Mouse (Mus musculus): ENCODE data around the gene Prss12.

Gene Prss12

DNA sequence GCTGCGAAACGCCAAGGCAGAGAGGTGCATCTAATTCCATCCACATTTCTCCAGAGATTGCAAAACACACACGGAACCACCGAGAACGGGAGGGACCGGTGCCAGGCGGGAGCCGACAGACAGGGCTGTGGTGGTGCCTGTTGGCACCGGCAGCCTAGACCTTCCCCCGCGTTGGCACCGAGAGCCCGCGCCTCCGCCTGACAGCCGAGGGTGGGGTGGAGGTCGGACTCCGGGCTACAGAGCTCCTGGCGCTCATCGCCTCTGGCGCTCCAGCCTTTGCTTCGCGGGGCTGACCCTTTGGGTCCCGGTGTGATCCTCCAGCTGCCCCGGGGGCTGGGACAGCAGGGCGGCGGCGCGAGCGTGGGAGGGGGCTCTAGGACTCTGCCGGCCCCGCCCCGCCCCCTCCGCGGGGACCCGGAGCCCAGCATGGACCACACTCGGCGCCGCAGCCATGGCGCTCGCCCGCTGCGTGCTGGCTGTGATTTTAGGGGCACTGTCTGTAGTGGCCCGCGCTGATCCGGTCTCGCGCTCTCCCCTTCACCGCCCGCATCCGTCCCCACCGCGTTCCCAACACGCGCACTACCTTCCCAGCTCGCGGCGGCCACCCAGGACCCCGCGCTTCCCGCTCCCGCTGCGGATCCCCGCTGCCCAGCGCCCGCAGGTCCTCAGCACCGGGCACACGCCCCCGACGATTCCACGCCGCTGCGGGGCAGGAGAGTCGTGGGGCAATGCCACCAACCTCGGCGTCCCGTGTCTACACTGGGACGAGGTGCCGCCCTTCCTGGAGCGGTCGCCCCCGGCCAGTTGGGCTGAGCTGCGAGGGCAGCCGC, at the start of gene Prss12:
Prss12 (plus strand) TSS at position 206 of the 830 bp plus-strand sequence.
- DNase-seq (ENCODE audit: low spot score in 2 of 2): peak in 1 of 2 experiments; percentile 13

DNA sequence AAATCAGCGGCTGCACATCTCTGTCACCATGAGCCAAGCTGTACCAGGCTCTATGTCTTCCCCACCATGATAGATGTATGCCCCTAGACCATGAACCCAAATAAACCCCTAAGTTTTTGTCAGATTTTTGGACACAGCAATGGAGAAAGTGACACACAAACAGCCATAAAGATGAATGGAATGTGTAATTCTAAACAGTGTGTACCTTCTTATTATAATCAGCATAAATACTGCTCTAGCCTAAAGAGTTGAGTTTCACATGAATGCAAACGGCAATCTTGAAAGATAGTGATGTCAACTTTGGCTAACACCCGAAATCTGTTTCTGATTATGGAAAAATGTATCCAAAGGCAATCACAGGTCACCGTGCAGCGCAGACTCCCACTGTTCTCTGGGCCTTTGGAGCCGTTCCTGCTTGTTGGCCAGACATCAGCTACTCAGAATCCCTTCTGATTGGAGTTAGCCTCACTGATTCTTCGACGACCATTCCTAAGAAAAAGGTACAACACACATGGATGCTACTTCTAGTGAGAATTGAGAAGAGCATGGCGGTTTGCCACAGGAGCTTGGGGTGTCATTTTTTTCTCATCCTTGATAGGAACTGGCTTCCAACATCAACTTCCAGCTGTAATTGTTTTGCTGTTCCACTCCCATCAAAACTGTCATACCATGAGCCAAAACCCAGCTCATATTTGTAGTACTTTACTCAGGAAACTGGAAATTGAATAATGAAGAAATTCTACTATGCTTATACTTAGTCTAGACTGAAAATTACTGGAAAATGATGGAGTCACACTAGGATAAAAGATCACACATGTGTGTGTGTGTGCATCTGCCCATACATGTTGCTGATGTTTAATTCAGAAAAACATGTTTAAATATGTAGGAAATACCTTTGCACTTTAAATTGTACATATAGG, 48.9 kb upstream of the Prss12 start:
- no peak for DNase-seq (ENCODE audit: low spot score in 2 of 2)

DNA sequence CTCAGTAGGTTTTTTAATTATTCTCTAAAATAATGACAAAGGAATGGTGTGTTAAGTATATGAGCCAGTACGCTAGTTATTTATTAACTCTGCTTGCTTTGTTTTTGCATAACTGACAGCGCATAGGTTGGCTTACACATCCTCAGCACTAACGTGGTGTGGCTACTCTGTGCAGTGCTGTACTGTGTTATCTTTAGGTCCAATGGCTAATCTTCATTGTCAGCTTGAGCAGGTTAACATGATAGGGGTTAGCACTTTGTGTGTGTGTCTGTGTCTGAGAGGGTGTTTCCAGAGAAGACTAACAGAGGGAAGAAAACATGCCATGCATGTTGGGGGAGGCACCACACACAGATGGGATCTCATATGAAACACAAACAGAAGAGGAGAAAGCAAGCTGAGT, 41.8 kb upstream of the Prss12 start:
- no peak for DNase-seq (ENCODE audit: low spot score in 2 of 2)

DNA sequence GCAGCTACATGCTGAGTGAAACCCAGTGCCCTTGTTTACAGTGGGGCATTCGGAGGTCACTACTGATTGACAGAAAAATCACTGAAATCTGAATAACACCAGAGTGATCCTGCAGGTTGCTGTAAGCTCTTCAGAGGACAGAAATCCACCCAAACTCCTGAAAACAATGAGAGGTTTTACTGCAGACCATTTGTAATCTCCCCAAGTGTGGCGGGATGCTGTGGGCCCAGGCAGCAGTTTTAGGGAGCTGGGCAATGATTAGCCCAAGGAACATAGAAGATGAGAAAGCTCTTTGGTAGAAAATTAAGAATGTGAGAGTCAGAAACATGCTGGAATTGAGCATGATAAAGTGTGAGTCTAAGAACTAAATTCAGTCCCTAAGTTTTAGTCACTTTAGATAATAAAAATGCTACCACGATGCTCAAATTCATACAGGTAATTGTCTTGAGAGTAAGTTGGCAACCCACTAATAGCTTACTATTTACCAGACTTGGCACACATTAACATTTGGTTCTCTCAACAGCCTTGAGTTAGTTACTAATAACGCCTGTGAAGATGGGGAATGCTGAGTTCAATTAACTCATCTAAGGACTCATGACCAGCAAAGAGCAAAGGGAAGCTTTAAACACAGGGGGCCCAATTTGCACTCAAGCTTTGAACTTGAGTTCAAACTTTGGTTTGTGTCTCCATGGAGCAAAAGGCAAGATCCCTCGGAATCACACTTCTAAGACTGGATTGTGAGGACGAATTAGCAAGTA, 34.7 kb upstream of the Prss12 start:
- no peak for DNase-seq (ENCODE audit: low spot score in 2 of 2)

DNA sequence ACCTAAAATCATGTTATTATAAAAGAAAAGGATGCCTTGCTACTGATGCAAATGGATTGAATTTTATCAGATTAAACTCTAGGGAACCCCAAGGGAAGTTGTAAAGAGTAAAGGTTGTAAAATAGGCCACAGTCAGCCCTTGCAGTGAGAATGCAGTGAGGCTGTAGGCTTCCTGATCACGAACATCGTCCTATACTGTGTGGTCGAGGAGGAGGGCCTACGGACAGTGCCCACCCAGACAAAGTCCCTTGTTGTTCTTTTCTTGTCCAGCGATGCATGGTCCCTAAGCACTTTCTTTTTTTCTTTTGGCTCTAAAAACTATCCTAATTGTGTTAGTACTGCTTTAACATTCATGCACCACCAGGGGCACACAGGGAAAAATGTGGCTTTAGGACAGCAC, 33.5 kb upstream of the Prss12 start:
- no peak for DNase-seq (ENCODE audit: low spot score in 2 of 2)

DNA sequence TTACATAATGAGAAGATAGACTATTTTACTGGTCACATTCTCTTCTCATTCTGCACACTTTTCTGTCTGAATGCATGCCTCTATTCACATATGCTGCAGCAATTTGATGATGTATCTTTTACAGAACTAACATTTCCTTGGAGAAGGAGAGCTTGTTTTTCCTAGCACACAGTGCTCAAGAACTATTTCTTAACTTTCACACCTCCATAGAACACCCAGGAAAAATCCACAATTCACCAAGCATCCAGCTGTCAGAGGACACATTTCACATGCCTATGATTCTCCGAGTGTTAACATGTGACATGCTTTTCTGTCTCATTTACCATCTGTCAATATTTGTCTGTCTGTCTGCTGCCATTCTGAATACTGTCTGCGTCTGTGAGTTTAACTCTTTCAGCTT, 21.1 kb upstream of the Prss12 start:
- no peak for DNase-seq (ENCODE audit: low spot score in 2 of 2)

DNA sequence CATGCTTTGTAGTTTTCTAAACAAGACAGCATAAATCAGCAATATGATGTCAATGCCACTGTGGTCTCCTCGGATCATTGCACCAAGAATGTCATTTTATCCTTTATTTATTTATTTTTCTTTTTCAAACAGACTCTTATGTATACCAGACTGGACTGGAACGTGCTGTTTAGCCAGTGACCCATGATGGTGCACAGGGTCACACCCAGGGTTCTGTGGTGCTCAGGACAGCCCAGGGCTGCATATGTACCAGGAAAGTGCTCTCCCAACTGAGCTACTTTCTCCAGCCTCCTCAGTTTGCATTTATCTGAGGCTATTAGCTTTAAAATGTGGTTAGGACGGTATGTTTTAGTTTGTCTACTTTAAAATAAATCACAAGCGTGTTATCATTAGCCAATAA, 18.7 kb upstream of the Prss12 start:
- DNase-seq (ENCODE audit: low spot score in 2 of 2): no peak

DNA sequence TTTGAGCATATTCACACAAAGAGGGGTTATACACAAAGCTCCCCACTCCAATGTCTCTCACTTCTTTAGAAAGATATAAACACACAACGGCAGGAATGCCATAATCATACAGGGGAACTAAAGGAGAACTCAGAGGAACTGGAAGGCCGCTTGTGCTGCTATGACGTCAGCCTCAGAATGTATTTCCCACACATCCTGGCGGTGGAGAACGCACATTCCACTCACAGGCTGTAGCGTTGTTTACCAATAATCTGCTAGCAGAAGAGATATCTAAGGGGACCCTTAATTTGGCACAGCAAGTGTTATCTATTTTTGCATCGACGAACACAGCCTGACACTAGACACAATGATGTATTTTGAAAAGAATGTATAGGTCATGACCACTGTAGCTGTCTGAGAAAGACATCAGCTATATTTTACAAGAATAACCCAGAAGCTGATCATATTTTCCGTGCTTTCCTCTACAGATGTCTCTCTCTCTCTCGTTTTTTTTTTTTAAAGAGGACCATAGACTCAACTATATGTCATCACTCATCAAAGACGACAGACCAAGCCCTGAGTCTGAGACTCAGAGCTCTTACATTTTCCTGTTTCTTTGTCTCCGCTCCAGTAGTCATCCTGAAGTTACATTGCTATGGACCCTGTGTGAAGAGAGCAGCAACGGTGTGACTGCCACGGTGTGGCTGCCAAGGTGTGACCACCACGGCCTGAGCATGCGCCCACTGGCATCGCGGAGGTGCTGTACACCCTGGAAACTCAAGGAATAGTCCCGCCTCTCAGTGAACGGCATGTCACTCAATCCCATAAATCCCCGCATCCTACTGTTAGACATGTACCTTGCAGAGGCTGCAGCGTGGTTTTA, 16.9 kb upstream of the Prss12 start:
- no peak for DNase-seq (ENCODE audit: low spot score in 2 of 2)

DNA sequence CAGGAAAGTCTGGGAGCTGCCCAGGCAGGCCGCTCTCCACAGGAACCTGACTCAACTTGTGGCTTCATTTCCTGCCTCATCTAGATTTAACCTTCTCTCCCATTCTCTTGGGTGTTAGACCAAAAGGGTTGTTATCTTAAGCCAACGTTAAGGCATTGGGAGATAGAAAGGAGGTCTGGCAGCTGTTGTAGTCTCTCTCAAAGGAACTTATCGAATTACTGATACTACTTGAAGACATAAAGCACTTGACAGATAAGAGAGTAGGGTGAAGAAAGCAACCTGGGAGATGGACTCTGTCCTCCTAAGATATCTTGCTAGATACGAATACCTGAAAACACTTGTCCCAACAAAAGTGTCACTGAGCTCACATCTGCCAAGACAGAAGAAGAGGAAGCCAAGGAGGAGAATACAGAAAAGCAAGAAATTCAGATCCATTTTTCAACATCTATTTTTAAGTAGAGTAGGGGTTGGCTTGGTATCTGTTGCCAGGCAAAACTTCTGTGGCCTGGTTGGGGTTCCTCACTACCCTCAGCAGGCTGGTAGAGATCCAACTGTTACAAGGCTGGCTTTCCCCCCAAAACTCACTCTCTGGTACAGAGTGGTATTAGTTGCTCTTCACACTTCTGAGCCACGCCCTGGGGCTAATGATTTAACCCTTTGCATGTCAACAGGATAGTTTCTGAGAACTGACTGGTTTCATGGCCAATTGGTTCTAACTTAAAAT, 14.6 kb upstream of the Prss12 start:
- DNase-seq (ENCODE audit: low spot score in 2 of 2): no peak

DNA sequence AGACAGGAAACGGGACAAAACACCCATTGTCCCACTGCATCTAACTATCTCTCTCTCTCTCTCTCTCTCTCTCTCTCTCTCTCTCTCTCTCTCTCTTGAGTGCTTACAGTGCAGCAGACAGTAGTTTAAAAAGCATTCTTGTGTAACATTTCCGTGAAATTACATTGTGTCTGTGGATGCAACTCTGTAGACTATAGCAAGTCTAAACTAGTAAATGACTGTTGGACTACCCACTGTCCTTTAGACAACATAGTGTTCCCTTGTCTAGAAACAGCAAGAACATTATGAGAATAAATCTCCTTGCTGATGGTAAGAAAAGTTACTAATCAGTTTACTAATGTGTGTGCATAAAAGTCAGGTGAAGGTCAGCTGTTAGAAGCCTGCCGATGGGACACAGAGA, 13.4 kb upstream of the Prss12 start:
- no peak for DNase-seq (ENCODE audit: low spot score in 2 of 2)

DNA sequence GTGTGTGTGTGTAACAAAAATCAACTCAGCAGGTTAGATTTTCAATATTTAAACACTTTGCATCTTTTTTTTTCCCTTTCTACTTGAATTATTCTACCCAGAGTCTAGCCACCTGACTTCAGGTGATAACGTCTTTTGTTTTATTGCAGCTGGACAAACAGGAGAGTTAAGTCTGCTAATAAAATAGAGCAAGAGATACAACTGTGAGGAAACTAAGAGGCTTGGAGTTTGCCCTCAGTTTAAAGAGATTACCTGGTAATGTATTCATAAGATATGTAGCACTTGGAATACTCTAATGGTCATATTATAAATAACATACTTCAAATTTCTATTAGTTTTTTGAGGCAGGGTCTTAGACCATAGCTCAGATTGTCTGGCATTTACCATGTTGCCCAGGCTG, 9.1 kb upstream of the Prss12 start:
- no peak for DNase-seq (ENCODE audit: low spot score in 2 of 2)

DNA sequence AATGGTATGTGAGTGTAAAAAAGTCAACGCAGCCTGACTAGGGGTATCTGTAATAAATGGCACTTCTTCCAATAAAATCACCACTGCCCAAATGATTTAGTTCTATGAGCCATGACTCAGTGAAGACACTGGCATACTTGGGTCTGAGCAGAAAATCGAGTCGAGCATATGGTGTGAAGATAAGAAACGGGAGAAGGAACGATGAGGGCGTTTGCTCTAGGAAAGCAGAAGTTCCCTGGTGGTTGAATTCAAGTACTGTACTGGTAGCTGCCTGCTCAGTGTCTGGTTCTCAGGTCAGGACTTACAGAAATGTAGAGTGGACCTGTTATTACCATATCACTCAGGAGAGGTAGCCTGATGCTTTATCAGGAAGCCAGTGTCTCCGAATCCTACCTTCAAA, 6.2 kb upstream of the Prss12 start:
- no peak for DNase-seq (ENCODE audit: low spot score in 2 of 2)

DNA sequence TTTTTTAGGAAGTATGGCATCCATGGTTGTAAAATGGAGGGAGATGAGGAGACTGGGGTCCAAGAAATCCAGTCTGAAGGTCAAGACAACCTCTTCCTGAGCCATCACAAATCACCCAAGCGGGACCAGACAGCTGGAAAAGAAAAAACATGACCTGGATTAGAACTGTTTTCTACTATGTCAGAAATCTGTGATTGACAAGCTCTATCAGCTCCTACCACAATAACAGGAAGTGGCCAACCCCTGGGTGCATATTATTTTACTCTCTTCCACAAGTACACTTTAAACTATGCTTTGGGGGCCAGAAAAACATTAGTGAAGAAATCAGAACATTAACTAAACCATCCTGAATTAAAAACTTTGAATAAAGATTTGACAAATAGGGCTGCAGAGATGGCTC, 2.2 kb upstream of the Prss12 start:
- DNase-seq (ENCODE audit: low spot score in 2 of 2): peak; percentile 57 to 69

DNA sequence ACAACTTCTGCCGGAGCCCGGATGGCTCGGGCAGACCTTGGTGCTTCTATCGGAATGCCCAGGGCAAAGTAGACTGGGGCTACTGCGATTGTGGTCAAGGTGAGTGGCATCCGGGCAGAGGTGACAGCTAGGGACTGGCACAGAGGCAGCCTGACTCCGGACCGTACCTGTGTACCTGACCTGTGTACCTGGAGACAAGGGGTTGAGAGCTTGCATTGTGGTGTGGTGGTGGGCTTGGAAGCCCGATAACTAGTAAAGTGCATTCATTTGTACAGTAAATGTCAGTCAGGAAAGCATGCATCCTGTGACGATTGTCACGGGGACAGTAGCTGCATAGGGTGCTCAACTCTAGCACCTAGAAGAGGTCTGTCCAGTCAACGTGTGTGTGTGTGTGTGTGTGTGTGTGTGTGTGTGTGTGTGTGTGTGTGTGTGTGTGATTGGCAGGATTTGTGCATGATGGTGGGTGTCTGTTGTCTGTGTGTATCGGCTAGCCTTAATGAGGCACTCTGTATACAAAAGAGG, 886 bp downstream of the Prss12 start:
- DNase-seq (ENCODE audit: low spot score in 2 of 2): peak in 1 of 2 experiments; percentile 6

DNA sequence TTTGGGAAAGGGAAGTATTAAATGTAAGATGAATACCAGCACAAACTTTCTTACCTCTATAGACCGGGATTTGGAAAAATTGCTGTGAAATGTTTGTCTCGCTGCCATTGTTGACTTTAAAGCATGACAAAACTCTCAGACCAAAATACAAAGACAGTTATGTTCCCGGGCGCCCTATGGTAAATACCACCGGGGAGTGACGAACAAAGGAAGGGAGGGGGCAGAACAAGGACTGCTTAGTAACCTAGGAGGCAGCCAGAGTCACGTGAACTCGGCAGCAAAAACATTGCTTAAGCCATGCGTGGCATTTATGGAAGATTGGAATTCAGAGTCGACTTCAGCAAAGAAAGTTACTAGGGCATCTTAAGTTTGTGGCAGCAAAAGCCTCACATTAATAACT, 1.4 kb downstream of the Prss12 start:
- no peak for DNase-seq (ENCODE audit: low spot score in 2 of 2)

DNA sequence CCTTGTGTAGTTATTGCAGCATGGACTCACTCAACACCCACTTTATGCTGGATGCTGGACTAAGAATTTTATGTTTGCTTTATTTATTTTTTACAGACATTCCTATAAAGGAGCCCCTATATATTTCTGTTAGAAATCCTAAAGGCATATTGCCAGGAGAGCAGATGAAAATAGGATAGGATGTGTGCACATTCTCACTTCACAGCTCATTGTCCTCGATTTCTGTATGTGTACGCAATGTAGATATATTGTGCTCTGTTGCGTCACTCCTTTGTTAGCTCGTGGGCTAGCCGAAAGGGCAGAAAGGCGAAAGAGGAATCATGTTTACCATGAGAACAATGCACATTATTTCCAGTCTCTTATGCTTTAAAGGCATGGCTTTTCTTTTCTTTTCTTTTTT, 3.4 kb downstream of the Prss12 start:
- no peak for DNase-seq (ENCODE audit: low spot score in 2 of 2)

DNA sequence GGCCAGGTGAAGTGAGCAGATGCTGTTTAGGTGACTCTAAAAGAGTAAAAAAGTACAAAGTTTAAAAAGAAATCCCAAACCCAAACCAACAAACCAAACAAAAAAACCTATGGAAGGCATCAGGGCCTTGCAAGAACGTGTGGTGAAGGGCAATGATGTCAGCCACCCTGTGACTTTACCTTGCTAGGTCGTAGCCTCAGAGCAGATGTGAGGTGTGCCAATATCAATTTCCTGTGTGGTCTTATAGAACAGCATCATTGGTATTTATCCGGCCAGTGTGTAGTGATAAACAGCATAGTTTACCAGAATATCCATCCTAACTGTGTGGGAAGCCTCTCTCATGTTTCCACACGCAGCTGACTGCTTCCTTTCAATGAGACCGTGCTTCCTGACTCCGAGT, 6.2 kb downstream of the Prss12 start:
- DNase-seq (ENCODE audit: low spot score in 2 of 2): no peak

DNA sequence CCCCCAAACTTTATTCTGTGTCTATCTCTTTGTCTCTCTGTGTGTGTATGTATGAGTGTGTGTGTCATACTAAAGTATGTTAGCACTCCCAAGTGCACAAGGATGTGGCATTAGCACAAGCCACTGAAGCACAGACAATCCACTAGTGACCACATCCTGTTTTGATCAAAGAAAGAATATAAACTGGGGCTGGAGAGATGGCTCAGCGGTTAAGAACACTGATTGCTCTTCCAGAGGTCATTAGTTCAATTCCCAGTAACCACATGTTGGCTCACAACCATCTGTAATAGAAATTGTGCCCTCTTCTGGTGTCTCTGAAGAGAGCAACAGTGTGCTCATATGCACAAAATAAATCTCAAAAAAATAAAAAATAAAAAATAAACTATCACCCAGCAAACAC, 12.8 kb downstream of the Prss12 start:
- DNase-seq (ENCODE audit: low spot score in 2 of 2): no peak

DNA sequence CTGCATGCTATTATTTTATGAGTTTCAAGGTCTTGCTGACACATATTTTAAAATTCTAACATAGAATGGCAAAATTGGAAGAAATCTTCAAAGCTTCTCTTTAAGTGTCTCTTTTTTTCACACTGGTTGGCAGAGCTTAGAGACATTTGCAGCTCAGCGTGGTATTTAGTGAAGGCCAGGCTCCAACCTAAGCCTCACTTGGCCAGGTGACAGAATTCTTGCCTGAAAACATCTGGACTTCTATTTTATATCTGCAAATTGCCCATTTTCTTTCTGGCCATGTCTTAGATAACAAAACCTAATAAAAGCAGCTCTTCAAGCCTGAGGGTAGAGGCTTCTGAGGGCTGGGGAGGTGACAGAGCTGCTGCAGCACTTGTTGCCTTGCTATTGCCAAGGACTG, 13.7 kb downstream of the Prss12 start:
- DNase-seq (ENCODE audit: low spot score in 2 of 2): no peak

DNA sequence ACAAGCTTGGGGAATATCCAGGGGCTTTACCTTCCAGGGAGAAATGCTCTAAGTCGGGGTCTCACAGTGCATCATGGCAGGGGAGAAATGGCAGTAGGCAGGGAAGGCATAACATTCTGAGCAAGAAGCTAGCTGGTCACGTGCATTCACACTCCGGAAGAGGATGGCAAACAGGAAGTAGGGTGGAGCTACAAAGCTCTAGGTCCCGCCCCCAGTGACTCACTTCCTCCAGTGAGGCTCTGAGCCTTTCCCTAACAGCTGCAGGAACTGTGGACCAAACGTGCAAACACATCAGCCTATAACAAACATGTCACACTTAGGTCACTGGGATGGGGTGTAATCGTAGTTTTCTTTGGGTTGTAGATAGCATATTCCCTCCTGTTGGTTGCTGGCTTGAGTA, 15.6 kb downstream of the Prss12 start:
- DNase-seq (ENCODE audit: low spot score in 2 of 2): no peak

All from spleen, postnatal 36 days (tissue).